In genomic region chr13:89878832-89879468, GRCm38 (mm10) we compare ENCODE assay signal across 13 mouse cellular contexts.
DNase-seq lines count a peak whose midpoint lies in the region; ATAC-seq and TF ChIP-seq lines count a peak whose summit lies in the region.
"Had no signal": no experiment of that assay in that cellular context is flagged by ENCODE, and none has a peak within 500 bp of the region (broad histone marks: within the 10 kb centered on the region; RNA-seq: fewer than 3 reads in every experiment).

No protein-coding gene starts in this region.

- WGBS in forebrain, embryonic 12.5 days: 55% methylated on average over 10 of the region's 10 CpGs
- 32% methylated on average over 10 of the region's 10 CpGs for WGBS in forebrain, postnatal 0 days
- WGBS in midbrain, embryonic 16.5 days: 59% methylated on average over 10 of the region's 10 CpGs

- intact Hi-C loops in heart, postnatal 10 days (cut with DNase I): no loop called here

- H3K9ac ChIP-seq in forebrain, embryonic 12.5 days: no peak overlapping the region
- H3K9ac ChIP-seq in forebrain, postnatal 0 days: 0 out of 2 replicates have a peak overlapping the region, but pooled peaks have one; percentile 31
- H3K9ac ChIP-seq in midbrain, embryonic 16.5 days (ENCODE audit: low read depth, low read length): no peak overlapping the region

- H3K4me3 ChIP-seq in layer of hippocampus, adult 2 months: no peak overlapping the region
- no peak overlapping the region for H3K4me3 ChIP-seq in forebrain, embryonic 12.5 days (replicated peaks)
- peak overlapping the region; percentile 16 for H3K4me3 ChIP-seq in forebrain, postnatal 0 days (ENCODE audit: low read depth, low read length)
- no peak overlapping the region for H3K4me3 ChIP-seq in midbrain, embryonic 16.5 days (ENCODE audit: low read depth, low read length)

- no peak for TF ChIP-seq CTCF in layer of hippocampus, adult 2 months (conservative IDR thresholded peaks at IDR 0.05)
- TF ChIP-seq CTCF in forebrain, postnatal 0 days (IDR thresholded peaks at IDR 0.05; ENCODE audit: low read depth): no peak

- H3K27me3 ChIP-seq in forebrain, embryonic 12.5 days: no peaks in the 10 kb centered on the region
- no peaks in the 10 kb centered on the region for H3K27me3 ChIP-seq in forebrain, postnatal 0 days (ENCODE audit: insufficient read depth, low read length)
- H3K27me3 ChIP-seq in midbrain, embryonic 16.5 days (ENCODE audit: control insufficient read depth, insufficient read depth, low read depth, low read length): no peaks in the 10 kb centered on the region

- peak in 1 of 2 experiments; percentile 3 for DNase-seq in layer of hippocampus, adult 2 months (ENCODE audit: low spot score in 2 of 2)
- DNase-seq in layer of hippocampus, adult 9-11 months: no peak
- peak; percentile 52 for DNase-seq in forebrain, postnatal 0 days
- no peak for DNase-seq in urinary bladder, postnatal 4 days (ENCODE audit: low spot score in 2 of 2)
- no peak for DNase-seq in heart, postnatal 10 days
- DNase-seq: cerebellum, postnatal 36 days; heart, adult 18-20 months; heart, postnatal 36 days; lung, postnatal 10 days; thymus, postnatal 36 days had no signal

- H3K27ac ChIP-seq in layer of hippocampus, adult 2 months: peak overlapping the region; percentile 40; the same call in 1 of the 2 replicates
- peak overlapping the region; percentile 70 for H3K27ac ChIP-seq in forebrain, embryonic 12.5 days
- H3K27ac ChIP-seq in forebrain, postnatal 0 days (ENCODE audit: low read depth, low read length): 0 out of 2 replicates have a peak overlapping the region, but pooled peaks have one; percentile 9
- peak overlapping the region; percentile 67 for H3K27ac ChIP-seq in midbrain, embryonic 16.5 days (ENCODE audit: low read length)
- H3K27ac ChIP-seq: kidney, postnatal 0 days had no signal

- peaks cover 6% of the 10 kb centered on the region; the same call in 1 of the 2 replicates for H3K4me1 ChIP-seq in forebrain, embryonic 12.5 days
- peaks cover 11% of the 10 kb centered on the region; the same call in 1 of the 2 replicates for H3K4me1 ChIP-seq in forebrain, postnatal 0 days (ENCODE audit: insufficient read depth)
- H3K4me1 ChIP-seq in midbrain, embryonic 16.5 days (ENCODE audit: control insufficient read depth, insufficient read depth, low read length): peaks cover 11% of the 10 kb centered on the region

- peak overlapping the region; percentile 25; the same call in 1 of the 2 replicates for H3K4me2 ChIP-seq in forebrain, embryonic 12.5 days
- H3K4me2 ChIP-seq in forebrain, postnatal 0 days (ENCODE audit: low read depth): peak overlapping the region; percentile 8; the same call in 1 of the 2 replicates
- peak overlapping the region; percentile 28; the same call in 1 of the 2 replicates for H3K4me2 ChIP-seq in midbrain, embryonic 16.5 days (ENCODE audit: low read length)

- no peaks in the 10 kb centered on the region for H3K9me3 ChIP-seq in forebrain, embryonic 12.5 days
- H3K9me3 ChIP-seq in forebrain, postnatal 0 days (ENCODE audit: low read length): no peaks in the 10 kb centered on the region
- no peaks in the 10 kb centered on the region for H3K9me3 ChIP-seq in midbrain, embryonic 16.5 days (replicated peaks; ENCODE audit: control insufficient read depth, low read length, poor library complexity, severe bottlenecking)

- no peaks in the 10 kb centered on the region for H3K36me3 ChIP-seq in forebrain, embryonic 12.5 days (replicated peaks)
- no peaks in the 10 kb centered on the region for H3K36me3 ChIP-seq in forebrain, postnatal 0 days (ENCODE audit: insufficient read depth)
- no peaks in the 10 kb centered on the region for H3K36me3 ChIP-seq in midbrain, embryonic 16.5 days (ENCODE audit: control insufficient read depth, insufficient read depth, low read length)

- ATAC-seq in forebrain, embryonic 12.5 days (ENCODE audit: low FRiP score): peak; percentile 72
- peak; percentile 85 for ATAC-seq in forebrain, postnatal 0 days
- ATAC-seq in midbrain, embryonic 16.5 days: peak; percentile 81

Comparison
In these comparisons a context has a peak if more than half of its experiments do, and no peak if none do; other contexts are left out.
1. H3K27ac ChIP-seq: peak in every context shown above with its lines; median percentile 70 in forebrain, embryonic 12.5 days; 67 in midbrain, embryonic 16.5 days; 40 in layer of hippocampus, adult 2 months; 9 in forebrain, postnatal 0 days.